Mouse (Mus musculus): ENCODE results near the gene Lgals4.

The Lgals4 gene

DNA sequence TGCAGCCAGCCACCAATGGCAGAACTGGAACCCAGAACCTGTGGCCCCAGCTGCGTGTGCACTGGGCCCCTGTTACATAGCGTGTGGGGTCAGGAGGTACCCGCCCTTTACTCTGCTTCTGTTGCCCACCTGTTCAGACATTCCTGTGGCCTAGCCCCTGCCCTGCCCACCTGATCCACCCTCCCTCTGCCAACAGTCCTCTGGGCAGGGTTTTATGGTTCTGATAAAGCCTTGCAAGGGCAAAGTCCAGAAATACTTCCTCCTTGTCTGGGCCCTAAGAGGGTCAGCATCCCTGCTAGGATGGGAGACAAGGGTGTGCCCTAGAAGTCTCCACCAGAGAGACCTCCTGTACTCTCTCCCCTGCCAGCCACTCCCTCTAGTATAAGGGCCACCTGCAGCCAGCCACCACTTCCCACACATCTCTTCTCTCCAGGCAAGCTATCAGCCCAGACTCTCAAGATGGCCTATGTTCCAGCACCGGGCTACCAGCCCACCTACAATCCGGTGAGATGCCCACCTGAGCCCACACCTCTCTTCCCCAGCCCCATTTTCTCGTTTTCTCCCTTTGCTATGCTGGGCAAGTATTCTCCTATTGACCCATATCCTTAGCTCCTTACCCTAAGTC, at the start of gene Lgals4:
Gene Lgals4, plus strand, starts transcription at position 132 of the 625 bp plus-strand sequence.
- DNase-seq = no peak

GRCm38 (mm10) chr7:28785161-28785560, 48.5 kb upstream of the Lgals4 start:
- DNase-seq = no peak

- DNase-seq = no peak
These were observed 45.8 kb upstream of the Lgals4 start for GRCm38 (mm10) chr7:28787884-28788283.

DNA sequence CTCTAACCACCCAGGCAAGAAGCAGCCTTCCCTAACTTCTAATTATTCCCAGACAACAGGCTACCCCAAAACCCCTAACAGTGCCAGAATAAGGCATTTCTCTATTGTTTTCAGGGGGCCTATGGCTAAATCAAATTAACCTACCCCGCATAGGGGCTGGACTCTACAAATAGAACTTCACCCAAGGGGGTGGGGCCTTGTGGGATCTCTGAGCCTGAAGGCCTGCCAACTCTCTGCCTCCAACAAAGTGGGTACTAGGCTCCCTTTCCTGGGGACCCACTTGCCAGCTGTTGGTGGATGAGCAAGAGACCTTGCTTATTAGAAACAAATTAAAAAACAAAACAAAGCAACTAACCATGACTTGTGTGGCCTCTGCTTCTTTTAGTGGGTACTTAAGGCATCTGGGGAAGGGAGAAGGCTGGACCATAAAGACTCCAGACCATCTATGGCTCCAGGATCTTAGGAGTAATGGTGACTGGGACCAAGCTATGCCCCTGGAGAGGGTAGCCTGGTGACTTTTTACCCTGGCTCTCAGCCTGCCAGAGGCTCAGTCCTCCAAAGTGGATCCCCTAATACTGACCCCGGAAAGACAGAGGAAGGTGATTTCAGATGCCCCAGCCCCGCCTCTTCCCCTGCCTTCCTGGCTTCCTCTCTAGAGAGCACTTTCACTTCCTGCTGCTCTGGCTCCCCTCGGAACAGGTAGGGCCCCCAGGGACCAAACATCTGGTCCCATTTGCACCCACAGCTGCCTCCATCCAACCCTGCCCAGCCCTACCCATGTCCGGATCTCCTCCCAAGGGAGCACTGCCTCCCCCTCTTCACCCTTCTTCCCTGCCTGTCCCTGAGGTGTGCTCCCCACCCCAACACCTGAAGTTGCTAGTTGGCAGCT, 45.1 kb upstream of the Lgals4 start, which contains the start of gene Rinl:
Gene Rinl, plus strand, starts transcription at position 663 of the 889 bp plus-strand sequence.
- DNase-seq = peak in 1 of 2 experiments; percentile 58

GRCm38 (mm10) chr7:28789235-28789634, 44.4 kb upstream of the Lgals4 start:
- DNase-seq = no peak

DNA sequence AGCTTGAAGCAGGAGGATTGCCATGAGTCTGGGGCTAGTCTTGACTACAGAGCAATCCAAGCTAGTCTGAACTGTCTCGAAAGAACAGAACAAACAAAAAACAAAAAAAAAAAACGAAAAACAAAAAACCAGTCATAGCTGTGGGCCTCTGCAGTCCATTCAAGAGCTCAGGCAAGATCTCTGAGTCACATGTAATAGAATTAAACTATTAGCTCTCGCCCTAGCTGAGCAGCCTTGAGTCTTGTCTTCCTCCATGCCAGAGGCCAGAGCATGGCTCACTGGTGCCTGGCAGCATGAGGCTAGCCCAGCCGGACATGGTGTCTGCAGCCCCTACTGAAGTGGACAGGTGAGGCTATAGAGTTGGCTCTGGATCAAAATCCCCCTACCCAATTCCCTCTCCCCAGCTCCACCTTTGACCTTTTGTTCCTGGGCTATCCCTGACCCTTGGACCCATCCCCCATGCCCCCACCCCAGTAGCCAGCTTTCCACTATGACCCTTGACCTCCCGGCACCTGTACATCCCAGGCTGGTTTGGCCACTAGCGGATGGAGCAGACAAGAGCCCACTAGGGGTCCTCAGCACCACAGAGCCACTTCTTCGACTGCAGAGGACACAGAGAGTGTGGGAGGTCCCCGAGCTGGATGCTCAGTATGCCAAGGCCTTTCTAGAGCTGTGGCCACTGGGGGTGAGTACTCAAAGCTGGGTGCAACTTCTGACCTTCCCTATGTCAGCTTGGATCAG, 43.4 kb upstream of the Lgals4 start:
- DNase-seq = no peak

DNA sequence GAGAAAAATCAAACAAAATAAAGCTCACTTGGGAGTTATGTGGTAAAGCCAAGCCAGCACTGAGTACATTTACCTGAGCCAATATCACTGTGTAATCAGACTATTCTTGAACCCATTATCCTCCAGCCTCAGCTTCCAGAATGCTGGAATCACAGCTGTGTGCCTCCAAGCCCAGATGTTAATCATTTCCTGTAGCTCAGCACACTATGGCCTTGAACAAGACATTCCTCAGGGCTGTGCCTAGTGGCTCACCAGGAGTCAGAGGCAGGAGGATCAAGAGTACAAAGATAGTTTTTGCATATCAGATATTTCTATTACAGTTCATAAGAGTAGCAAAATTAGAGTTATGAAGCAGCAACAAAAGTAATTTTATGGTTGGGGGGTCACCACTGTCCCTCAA, 41.9 kb upstream of the Lgals4 start:
- no peak for DNase-seq

GRCm38 (mm10) chr7:28792391-28793185, 41.1 kb upstream of the Lgals4 start:
- DNase-seq = no peak

- DNase-seq = peak in 1 of 2 experiments; percentile 45
These were observed 39.8 kb upstream of the Lgals4 start for GRCm38 (mm10) chr7:28793834-28794233.

GRCm38 (mm10) chr7:28794496-28794895, 39.2 kb upstream of the Lgals4 start:
- DNase-seq = no peak

- no peak for DNase-seq
These were observed 37.8 kb upstream of the Lgals4 start for GRCm38 (mm10) chr7:28795832-28796231.

- peak; percentile 85 to 90 for DNase-seq
These were observed 37.1 kb upstream of the Lgals4 start for GRCm38 (mm10) chr7:28796562-28796975.

- DNase-seq = no peak
These were observed 33.7 kb upstream of the Lgals4 start for GRCm38 (mm10) chr7:28799994-28800393.

DNA sequence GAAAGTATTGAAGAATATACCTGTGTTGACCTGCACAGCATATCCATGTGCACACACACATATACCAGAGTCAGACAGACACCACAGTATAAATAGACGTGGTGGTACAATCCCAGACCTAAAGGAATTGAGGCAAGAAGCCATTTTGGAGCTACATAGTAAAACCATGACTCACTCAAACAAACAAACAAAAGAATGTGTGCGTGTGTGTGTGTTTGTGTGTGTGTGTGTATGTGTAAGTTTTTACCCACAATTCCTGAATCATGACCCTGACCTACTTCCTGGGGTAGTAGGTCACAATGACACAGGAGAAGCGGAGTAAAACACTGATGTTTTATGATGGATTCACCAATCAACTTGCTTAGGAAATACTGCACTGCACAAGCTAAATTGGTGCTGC, 32.2 kb upstream of the Lgals4 start:
- DNase-seq = no peak

DNA sequence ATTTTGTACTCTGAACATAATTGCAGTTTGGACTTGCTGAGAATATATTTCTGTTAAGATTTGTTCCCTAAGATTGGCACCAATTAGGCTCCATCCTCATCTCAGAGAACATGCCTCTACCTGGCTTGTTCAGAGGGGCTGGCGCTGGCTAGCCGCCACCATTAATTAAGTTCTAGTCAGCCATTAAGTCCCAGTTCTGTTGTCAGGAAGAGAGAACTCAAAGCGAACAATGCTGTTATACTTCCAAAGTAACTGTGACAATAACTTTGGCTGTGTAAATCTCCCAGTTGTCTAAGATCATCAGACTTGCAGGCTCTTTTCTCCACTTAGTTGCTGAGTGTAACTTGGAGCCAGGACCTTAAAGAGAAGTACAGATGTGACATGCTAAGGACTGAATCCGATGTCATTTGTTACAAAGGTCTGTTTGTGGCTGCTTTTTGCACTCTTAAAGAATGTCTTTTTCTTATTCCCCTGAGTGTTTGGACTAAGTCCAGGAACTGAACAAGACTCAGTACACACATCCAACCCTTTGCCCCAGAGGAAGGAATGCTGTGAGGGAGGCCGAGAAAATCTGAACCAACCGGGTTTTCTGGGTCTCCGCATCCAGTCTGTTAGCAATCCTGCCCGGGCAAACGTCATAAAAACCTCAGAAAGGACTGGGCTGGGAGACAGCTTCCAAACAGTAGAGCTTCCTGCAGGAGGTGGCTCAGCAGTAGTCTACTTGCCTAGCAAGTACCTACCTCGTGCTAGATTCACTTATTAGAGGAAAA, 31.6 kb upstream of the Lgals4 start:
- peak; percentile 86 to 92 for DNase-seq

GRCm38 (mm10) chr7:28802846-28803588, 30.6 kb upstream of the Lgals4 start:
- DNase-seq = peak; percentile 74 to 85

- DNase-seq = no peak
These were observed 29.9 kb upstream of the Lgals4 start for GRCm38 (mm10) chr7:28803756-28804155.

GRCm38 (mm10) chr7:28806869-28807268, 26.8 kb upstream of the Lgals4 start:
- DNase-seq = no peak

DNA sequence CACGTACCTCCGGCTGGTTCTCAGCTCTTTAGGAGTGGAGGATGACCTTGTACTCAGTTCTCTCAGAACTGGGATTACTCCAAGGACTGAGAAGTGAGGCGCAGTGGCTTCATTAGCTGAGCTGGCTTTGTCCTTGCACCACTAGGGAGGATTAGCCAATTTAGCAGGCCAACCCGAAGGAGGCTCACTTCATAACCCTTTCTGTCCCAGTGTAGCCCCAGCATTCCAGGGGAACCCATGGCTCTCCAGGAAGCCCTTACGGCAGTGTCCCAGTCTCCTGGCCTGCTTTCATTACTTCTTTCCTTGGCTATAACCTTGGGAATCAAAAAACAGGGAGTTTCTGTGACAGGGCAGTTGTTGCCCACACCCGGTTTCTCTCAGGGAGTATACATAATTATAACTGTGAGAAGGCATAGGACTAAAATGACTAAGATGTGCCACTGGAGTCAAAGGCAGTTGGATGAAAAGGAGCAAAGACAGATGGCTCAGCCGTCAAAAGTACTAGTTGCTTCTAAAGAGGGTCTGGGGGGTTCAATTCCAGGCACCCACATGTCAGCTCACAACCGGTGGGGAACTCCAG, 25.9 kb upstream of the Lgals4 start:
- peak; percentile 43 to 56 for DNase-seq

DNA sequence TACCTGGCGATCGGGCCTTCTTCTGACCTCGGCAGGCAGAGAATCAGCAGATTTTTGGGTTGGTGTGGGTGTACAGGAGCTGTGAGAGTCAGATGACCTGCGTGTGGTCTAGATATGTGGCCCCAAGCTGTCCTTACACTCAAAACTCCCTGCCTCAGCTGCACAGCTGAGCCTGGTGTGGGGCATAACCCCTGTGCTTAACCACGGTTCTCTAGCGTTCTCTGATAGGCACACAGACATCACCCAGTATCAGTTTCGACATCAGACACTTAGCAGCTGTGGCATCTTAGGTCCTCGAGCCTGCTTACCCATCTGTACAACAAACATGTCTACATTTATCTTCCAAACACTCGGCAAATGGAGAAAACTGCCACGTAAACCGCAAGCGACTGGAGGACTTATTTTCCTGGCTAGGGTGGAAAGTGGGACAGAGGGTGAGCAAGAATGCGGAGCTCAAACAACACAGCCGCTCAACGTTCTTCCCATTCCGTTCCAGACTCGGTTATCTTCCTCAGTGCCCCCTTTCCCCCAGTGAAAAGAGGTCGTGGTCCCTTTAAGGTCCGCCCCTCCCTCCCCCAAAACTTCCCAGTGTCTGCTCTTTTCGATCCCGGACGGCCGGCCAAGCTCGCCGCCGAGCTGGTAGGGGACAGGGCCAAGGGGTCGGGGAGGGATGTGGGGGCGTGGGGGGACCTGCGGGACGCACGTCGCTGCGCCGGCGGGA, 25.3 kb upstream of the Lgals4 start, which contains the start of gene Hnrnpl:
Gene Hnrnpl, plus strand, starts transcription at position 321 of the 721 bp plus-strand sequence.
- peak; percentile 64 to 74 for DNase-seq
